ENCODE assay signal across 19 mouse cellular contexts in genomic region chr8:92518031-92518430, GRCm38 (mm10).
DNase-seq lines count a peak whose midpoint lies in the region; ATAC-seq and TF ChIP-seq lines count a peak whose summit lies in the region.
"Had no signal": no experiment of that assay in that cellular context is flagged by ENCODE, and none has a peak within 500 bp of the region (broad histone marks: within the 10 kb centered on the region; RNA-seq: fewer than 3 reads in every experiment).

No protein-coding gene starts in this region.

- H3K4me1 ChIP-seq in kidney, adult 2 months (ENCODE audit: control insufficient read depth, insufficient read depth, low read length): no peaks in the 10 kb centered on the region
- no peaks in the 10 kb centered on the region for H3K4me1 ChIP-seq in embryonic facial prominence, embryonic 11.5 days (ENCODE audit: control insufficient read depth, insufficient read depth, low read length)
- H3K4me1 ChIP-seq in embryonic fibroblast, embryonic 13.5 days (ENCODE audit: control insufficient read depth, insufficient read depth, low read length): no peaks in the 10 kb centered on the region
- no peaks in the 10 kb centered on the region for H3K4me1 ChIP-seq in limb, embryonic 11.5 days (ENCODE audit: control insufficient read depth, insufficient read depth, low read length)
- peaks cover 14% of the 10 kb centered on the region for H3K4me1 ChIP-seq in midbrain, embryonic 10.5 days
- H3K4me1 ChIP-seq: liver, embryonic 13.5 days; megakaryocyte, embryonic 14.5 days; neural tube, embryonic 13.5 days had no signal

- H3K4me2 ChIP-seq in embryonic facial prominence, embryonic 11.5 days (ENCODE audit: low read depth, low read length): no peak overlapping the region
- H3K4me2 ChIP-seq in limb, embryonic 11.5 days (ENCODE audit: low read depth, severe bottlenecking): no peak overlapping the region
- H3K4me2 ChIP-seq: liver, embryonic 13.5 days; neural tube, embryonic 13.5 days had no signal

- H3K36me3 ChIP-seq in kidney, adult 2 months (ENCODE audit: control insufficient read depth, insufficient read depth, low read length): no peaks in the 10 kb centered on the region
- H3K36me3 ChIP-seq in embryonic facial prominence, embryonic 11.5 days (replicated peaks; ENCODE audit: control insufficient read depth, insufficient read depth, low read depth, low read length): no peaks in the 10 kb centered on the region; the same call in 1 of the 2 replicates
- H3K36me3 ChIP-seq in limb, embryonic 11.5 days (ENCODE audit: control insufficient read depth, insufficient read depth, low read length): no peaks in the 10 kb centered on the region
- no peaks in the 10 kb centered on the region for H3K36me3 ChIP-seq in midbrain, embryonic 10.5 days
- H3K36me3 ChIP-seq: hindbrain, embryonic 10.5 days; liver, embryonic 13.5 days; neural tube, embryonic 13.5 days had no signal

- no peaks in the 10 kb centered on the region for H3K9me3 ChIP-seq in embryonic facial prominence, embryonic 11.5 days (replicated peaks; ENCODE audit: control insufficient read depth, low read length)
- H3K9me3 ChIP-seq in limb, embryonic 11.5 days (ENCODE audit: control insufficient read depth, low read length): no peaks in the 10 kb centered on the region
- peaks cover 3% of the 10 kb centered on the region; the same call in 1 of the 2 replicates for H3K9me3 ChIP-seq in midbrain, embryonic 10.5 days (replicated peaks)
- H3K9me3 ChIP-seq: liver, embryonic 13.5 days; neural tube, embryonic 13.5 days had no signal

- 77% methylated on average over 8 of the region's 8 CpGs for WGBS in kidney, adult 2 months
- WGBS in embryonic facial prominence, embryonic 11.5 days: 72% methylated on average over 8 of the region's 8 CpGs
- WGBS in limb, embryonic 11.5 days: 69% methylated on average over 8 of the region's 8 CpGs
- WGBS in midbrain, embryonic 10.5 days: 88% methylated on average over 8 of the region's 8 CpGs

- no peak overlapping the region for H3K9ac ChIP-seq in embryonic facial prominence, embryonic 11.5 days (replicated peaks; ENCODE audit: low read length)
- H3K9ac ChIP-seq in limb, embryonic 11.5 days (ENCODE audit: low read length): no peak overlapping the region
- H3K9ac ChIP-seq: liver, embryonic 13.5 days; neural tube, embryonic 13.5 days had no signal

- H3K27me3 ChIP-seq in kidney, adult 2 months (replicated peaks; ENCODE audit: control insufficient read depth, insufficient read depth, low read length): no peaks in the 10 kb centered on the region
- H3K27me3 ChIP-seq in embryonic facial prominence, embryonic 11.5 days (ENCODE audit: control insufficient read depth, insufficient read depth, low read length): no peaks in the 10 kb centered on the region
- H3K27me3 ChIP-seq in limb, embryonic 11.5 days (ENCODE audit: control insufficient read depth, insufficient read depth, low read length): no peaks in the 10 kb centered on the region
- no peaks in the 10 kb centered on the region for H3K27me3 ChIP-seq in midbrain, embryonic 10.5 days (ENCODE audit: low read depth, poor library complexity, severe bottlenecking)
- H3K27me3 ChIP-seq: liver, embryonic 13.5 days; megakaryocyte, embryonic 14.5 days; neural tube, embryonic 13.5 days had no signal

- intact Hi-C loops in gastrocnemius, adult 2 months (cut with DNase I): no loop called here

- ATAC-seq in embryonic facial prominence, embryonic 11.5 days (replicated peaks; ENCODE audit: insufficient number of reproducible peaks, low FRiP score, low TSS enrichment, low read depth): no peak
- ATAC-seq in limb, embryonic 11.5 days (ENCODE audit: insufficient number of reproducible peaks, low FRiP score, low TSS enrichment, low read depth): no peak
- ATAC-seq: forebrain, embryonic 16.5 days had no signal

- no peak for TF ChIP-seq CTCF in kidney, adult 2 months (conservative IDR thresholded peaks at IDR 0.05; ENCODE audit: insufficient read depth, insufficient read length, low read depth, low read length)
- TF ChIP-seq CTCF in embryonic fibroblast, embryonic 13.5 days (IDR thresholded peaks at IDR 0.05; ENCODE audit: borderline replicate concordance, insufficient read depth, low read length): no peak
- TF ChIP-seq CTCF in gastrocnemius, adult 2 months (IDR thresholded peaks at IDR 0.05): no peak

- no peak for TF ChIP-seq POLR2A in kidney, adult 2 months (IDR thresholded peaks at IDR 0.05; ENCODE audit: low read depth, low read length)
- TF ChIP-seq POLR2A in embryonic fibroblast, embryonic 13.5 days (IDR thresholded peaks at IDR 0.05; ENCODE audit: low read depth, low read length): no peak

- H3K27ac ChIP-seq in kidney, adult 2 months (ENCODE audit: insufficient read depth, low read depth, low read length): no peak overlapping the region
- H3K27ac ChIP-seq in embryonic facial prominence, embryonic 11.5 days (replicated peaks; ENCODE audit: low read depth, low read length): no peak overlapping the region
- peak overlapping the region; percentile 75; the same call in 1 of the 2 replicates for H3K27ac ChIP-seq in embryonic fibroblast, embryonic 13.5 days (ENCODE audit: insufficient read depth, low read length)
- H3K27ac ChIP-seq in limb, embryonic 11.5 days (replicated peaks; ENCODE audit: low read depth, low read length): no peak overlapping the region
- no peak overlapping the region for H3K27ac ChIP-seq in gastrocnemius, adult 2 months
- H3K27ac ChIP-seq in midbrain, embryonic 10.5 days (replicated peaks): no peak overlapping the region
- H3K27ac ChIP-seq: heart, adult 2 months; hindbrain, embryonic 10.5 days; liver, embryonic 13.5 days; neural tube, embryonic 13.5 days had no signal

- peak; percentile 15 to 31 for DNase-seq in kidney, postnatal 4 days
- DNase-seq in kidney, adult 2 months: no peak
- DNase-seq in embryonic facial prominence, embryonic 11.5 days (ENCODE audit: low spot score): peak; percentile 24
- DNase-seq in limb, embryonic 11.5 days (ENCODE audit: low spot score): peak; percentile 64
- no peak for DNase-seq in spleen, adult 18-20 months
- DNase-seq in gastrocnemius, adult 2 months: no peak
- no peak for DNase-seq in midbrain, embryonic 10.5 days (ENCODE audit: low spot score)
- DNase-seq: adrenal gland, postnatal 10 days; cerebellum, adult 11-12 months; layer of hippocampus, postnatal 36 days; liver, embryonic 13.5 days; right cerebral cortex, postnatal 25 days; thymus, postnatal 4 days had no signal

- no peak overlapping the region for H3K4me3 ChIP-seq in kidney, adult 2 months (ENCODE audit: insufficient read depth, low read depth, low read length)
- H3K4me3 ChIP-seq in embryonic facial prominence, embryonic 11.5 days (ENCODE audit: low read depth, low read length): no peak overlapping the region
- no peak overlapping the region for H3K4me3 ChIP-seq in embryonic fibroblast, embryonic 13.5 days (ENCODE audit: insufficient read depth, low read length)
- no peak overlapping the region for H3K4me3 ChIP-seq in limb, embryonic 11.5 days (ENCODE audit: low read depth, low read length)
- H3K4me3 ChIP-seq in gastrocnemius, adult 2 months: no peak overlapping the region
- no peak overlapping the region for H3K4me3 ChIP-seq in midbrain, embryonic 10.5 days
- H3K4me3 ChIP-seq: heart, adult 2 months; hindbrain, embryonic 10.5 days; liver, embryonic 13.5 days; megakaryocyte, embryonic 14.5 days; neural tube, embryonic 13.5 days had no signal

Comparison
In these comparisons a context has a peak if more than half of its experiments do, and no peak if none do; other contexts are left out.
1. DNase-seq: peak in kidney, postnatal 4 days (2 of 2), embryonic facial prominence, embryonic 11.5 days (single experiment) and limb, embryonic 11.5 days (single experiment); none in kidney, adult 2 months (single experiment), spleen, adult 18-20 months (0 of 2), gastrocnemius, adult 2 months (single experiment) and midbrain, embryonic 10.5 days (single experiment).